Mouse (Mus musculus): Measurements from ENCODE around the gene Nup107.

Nup107 gene

DNA sequence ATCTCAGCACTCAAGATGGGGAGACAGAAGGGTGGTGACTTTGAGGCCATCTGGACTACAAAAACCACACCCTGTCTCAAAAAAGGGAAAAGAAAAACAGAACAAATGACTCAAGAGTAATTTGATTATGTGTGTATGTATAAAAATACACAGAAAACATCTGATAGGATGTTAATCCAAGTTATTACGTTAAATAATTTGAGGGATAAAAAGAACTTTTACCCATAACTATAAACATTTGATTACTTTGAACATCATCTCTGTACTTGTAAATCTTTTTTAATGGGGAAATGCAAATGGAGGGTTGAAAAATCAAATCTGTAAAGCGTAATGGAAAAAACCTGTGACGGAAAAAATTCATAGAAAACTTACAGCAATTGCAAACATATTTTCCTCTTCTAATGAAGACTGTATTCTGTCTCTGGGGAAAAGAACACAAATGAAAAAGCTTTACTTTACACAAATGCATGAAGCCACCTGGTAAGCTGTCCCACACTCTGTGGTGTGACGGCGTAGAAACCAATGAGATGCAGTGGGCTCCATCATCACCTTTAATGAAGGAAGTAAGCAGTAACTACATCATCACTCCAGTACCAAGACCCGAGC is 12.1 kb downstream of the Nup107 start:
- in situ Hi-C loops (cut with MboI; ENCODE audit: low pct_unique_long_range_greater_than_20kb in 1 of 2, low sequenced_read_pairs in 2 of 2, unreplicated experiment in 1 of 2), result no loop called here

DNA sequence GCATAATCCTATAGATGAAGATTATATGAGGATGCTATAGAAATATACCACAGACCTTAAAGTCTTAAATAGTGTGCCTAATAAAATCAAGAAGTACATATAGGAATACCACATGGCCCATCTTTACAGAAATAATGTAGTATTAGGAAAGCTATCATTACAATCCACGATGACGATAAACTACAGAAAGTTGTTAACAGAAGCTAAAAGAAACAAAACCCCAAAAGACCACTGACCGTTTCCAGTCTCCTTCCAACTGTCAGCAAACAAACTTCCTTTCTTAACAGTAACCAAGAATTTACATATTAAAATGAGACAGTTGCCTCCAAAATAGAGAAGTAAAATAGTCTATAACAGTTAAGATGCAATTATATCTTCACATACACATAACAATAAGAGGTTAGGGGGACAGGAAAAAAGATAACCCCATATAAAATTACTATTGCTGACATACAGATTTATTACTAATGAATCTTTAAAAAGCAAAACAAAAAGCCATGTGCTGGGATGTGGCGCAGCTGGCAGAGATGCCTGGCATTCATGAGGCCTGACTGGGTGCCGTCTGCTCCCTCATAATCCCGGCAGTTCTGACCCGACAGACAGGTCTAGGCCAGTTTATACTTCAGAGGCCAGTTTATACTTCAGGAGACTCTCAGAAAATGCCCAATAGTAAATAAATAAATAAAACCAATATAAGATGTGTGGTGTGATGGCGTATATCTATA is 12.8 kb downstream of the Nup107 start:
- in situ Hi-C loops (cut with MboI; ENCODE audit: low pct_unique_long_range_greater_than_20kb in 1 of 2, low sequenced_read_pairs in 2 of 2, unreplicated experiment in 1 of 2), result no loop called here

DNA sequence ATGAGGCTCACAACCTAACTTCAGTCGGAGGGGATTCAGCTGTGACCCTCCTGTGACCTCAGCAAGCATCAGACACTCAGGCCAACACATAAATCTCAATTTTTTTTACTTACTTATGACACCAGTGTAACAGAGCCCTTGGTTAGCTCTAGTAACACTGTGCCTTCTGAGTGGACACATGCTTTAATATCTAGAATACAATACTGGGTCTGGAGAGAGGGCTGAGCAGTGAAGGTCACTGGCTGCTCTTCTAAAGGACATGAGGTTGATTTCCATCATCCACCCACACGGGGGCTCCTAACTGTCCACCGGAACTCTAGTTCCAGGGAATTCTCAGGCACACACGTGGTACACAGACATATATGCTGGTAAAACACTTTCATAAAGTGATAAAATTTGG is 13.6 kb downstream of the Nup107 start:
- in situ Hi-C loops (cut with MboI; ENCODE audit: low pct_unique_long_range_greater_than_20kb in 1 of 2, low sequenced_read_pairs in 2 of 2, unreplicated experiment in 1 of 2), result no loop called here

DNA sequence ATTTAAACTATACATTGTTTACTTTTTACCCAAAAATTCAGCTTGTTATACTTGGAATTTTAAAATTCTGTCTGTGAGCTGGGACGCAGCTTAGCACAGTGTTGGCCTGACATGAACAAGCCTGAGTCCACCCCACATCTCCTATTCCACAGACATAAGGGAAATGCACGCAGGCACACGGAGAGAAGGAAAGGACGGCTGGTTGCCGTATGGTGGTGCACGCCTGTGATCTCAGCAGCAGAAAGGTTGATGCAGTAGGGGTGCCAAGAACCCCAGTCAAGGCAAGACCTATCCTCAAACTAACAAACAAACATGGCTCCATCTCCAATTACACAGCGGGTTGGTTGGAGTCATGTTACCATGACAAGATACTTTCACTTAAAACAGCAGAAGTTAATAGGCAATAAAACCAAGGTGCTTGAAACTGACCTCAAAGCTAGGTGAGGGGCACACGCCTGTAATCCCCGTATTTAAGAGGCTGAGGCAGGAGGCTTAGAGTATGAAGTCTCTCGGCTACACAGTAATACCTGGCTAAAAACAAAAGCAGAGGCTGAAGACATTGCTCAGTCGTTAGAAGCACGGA is 14.1 kb downstream of the Nup107 start:
- in situ Hi-C loops (cut with MboI; ENCODE audit: low pct_unique_long_range_greater_than_20kb in 1 of 2, low sequenced_read_pairs in 2 of 2, unreplicated experiment in 1 of 2), result no loop called here

DNA sequence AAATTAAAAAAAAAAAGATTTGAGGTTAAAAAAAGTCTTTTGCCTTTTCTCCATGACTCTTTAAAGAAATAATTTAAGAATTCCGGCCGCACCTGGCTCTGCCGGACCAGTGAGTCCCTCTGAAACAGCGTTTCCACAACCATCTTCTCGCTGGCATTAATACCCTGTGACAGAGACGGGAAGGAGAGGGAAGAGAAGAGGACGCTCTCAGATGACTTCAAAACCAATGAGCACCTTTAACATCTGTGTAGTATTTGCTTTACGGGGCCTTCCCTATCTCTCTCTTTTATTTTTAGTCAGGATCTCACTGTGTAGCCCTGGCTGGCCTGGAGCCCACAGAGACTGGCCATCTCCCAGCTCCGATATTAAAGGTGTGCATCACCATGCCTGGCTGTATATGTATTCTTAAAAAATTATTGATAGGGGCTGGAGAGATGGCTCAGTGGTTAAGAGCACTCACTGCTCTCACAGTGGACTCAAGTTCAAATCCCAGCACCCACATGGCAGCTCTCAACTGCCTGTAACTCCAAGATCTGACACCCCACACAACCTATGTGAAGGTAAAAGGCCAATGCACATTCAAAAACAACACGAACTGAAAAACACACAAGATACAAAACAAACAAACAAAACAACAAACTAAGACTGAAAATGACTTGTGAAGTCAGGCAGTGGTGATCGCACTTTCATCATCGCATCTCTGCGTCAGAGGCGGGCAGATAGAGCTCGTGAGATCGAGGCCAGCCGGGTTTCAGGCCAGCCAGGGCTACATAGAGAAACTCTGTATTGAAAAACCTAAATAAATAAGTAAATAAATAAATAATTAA is 14.8 kb downstream of the Nup107 start:
- in situ Hi-C loops (cut with MboI; ENCODE audit: low pct_unique_long_range_greater_than_20kb in 1 of 2, low sequenced_read_pairs in 2 of 2, unreplicated experiment in 1 of 2), result no loop called here

DNA sequence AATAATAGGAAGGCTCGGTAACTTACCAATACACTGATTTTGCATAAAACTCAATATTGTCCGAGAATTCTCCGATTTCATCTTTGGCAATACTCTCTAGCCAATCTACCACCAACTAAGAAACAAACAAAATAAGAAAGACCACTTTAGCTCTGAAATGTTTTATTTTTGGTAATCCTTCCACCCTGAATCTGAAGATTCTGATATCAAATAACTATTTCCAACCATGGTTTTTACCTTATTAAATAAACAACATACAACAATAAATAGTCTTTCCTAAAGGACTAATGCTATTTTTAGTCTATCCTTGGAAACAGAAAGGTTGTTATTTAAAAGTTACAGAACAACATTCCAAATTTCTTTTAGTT is 15.4 kb downstream of the Nup107 start:
- in situ Hi-C loops (cut with MboI; ENCODE audit: low pct_unique_long_range_greater_than_20kb in 1 of 2, low sequenced_read_pairs in 2 of 2, unreplicated experiment in 1 of 2), result no loop called here

DNA sequence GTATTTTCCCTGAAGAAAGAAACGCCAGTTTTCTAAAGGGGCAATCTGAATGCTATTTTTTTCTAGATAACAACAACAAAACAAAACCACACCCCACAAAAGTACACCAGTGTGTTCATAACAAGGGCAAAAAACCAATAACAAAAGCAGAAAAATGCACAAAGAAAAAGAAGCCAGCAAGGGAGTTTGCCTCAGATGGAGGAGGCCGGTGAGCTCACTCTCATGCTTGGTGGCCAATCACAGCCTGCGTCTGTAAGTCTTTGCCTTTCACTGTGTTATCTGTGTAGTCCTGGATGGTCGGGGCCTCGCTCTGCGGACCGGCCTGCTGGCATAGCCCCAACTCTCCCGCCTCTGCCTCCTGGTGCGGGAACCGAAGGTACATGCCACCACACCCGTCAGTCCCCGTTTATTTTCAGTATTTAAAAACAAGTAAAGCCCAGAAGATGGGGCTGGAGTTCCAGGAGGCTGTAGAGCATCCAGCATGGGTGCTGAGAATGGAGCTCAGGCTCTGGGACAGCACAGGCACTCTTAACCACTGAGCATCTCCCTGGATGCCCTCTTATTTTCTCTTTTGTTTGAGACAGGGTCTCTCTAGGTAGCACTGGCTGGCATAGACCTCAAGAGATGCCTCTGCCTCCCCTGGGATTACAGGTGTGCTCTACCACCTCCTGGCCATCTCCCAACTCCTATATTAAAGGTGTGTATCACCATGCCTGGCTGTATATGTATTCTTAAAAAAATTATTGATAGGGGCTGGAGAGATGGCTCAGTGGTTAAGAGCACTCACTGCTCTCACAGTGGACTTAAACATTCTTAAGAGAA is 16.0 kb downstream of the Nup107 start:
- in situ Hi-C loops (cut with MboI; ENCODE audit: low pct_unique_long_range_greater_than_20kb in 1 of 2, low sequenced_read_pairs in 2 of 2, unreplicated experiment in 1 of 2), result no loop called here

DNA sequence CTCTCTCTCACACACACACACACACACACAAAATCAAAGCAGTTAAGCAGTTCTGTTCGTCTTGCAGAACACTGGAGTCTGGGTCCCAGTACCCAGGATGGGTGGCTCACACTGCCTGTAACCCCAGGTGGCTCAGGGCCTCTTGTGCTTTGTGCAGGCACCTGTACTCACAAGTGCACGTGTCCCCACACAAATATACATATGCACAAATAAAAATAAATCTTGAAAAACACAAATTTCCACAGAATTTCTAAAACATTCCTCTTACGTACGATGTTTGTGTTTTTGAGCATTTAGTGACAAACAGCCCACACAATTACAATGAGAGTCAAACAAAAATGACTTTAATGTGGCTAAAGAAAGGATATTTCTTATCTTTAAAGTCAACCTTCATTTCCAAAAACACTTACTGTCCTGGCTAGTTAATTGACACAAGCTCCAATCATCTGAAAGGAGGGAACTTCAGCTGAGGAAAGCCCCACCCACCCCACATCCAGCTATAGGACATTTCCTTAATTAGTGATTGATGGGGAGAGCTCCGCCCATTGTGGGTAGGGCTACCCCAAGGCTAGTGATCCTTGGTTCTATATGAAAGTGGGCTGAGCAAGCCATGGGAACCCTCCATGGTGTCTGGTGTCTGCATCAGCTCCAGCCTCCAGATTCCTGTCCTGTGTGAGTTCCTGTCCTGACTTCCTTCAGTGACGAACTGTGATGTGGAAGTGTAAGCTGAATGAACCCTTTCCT is 16.9 kb downstream of the Nup107 start:
- in situ Hi-C loops (cut with MboI; ENCODE audit: low pct_unique_long_range_greater_than_20kb in 1 of 2, low sequenced_read_pairs in 2 of 2, unreplicated experiment in 1 of 2), result no loop called here

DNA sequence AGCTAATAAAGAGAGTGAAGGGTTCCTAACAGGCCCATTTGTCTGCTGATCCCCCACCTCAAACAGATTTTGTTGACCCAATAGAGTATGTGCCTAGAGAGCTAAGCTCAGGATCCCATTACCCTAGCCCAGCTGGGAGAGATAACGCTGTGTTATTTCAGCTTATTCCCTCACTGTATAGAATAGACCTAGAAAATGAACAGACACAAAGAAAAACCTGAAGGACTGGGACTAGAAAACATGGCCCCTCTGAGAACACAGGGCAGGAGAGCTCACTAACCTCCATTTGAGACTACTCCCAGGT is 17.7 kb downstream of the Nup107 start:
- in situ Hi-C loops (cut with MboI; ENCODE audit: low pct_unique_long_range_greater_than_20kb in 1 of 2, low sequenced_read_pairs in 2 of 2, unreplicated experiment in 1 of 2), result no loop called here

DNA sequence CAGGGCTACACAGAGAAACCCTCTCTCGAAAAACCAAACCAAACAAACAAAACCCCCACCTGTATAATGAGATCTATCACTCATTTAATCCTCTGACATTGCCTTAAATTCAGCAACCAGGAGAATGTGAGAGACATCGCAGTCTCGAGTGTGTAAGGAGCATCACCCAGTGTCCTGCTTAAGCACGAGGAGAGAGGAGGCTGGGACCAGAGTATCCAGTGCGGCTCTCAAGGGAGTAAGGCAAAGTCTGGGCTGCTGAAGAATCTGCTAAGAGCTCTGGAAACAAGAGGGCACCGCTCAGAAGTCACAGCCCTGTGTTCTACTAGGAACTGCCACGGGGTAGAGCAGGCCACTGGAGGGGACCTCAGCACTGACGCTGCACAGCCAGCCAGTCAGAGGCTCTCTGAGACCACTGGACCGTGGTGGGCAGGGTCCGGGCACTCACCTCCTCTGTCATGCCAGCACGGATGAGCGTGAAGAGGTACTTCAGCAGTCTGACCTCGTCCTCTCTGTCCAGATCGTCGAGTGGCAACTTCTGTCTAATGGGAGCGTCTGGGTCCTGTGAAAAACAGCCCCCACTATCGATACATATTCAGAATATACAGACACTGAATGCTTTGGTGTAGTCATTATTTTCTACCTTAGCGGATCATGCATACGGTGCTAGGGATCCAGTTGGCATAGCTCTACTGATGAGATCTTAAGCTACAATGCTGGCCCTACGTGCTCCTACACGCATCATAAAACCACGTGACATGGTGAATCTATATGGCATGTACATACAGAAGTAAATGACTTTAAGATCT is 18.3 kb downstream of the Nup107 start:
- in situ Hi-C loops (cut with MboI; ENCODE audit: low pct_unique_long_range_greater_than_20kb in 1 of 2, low sequenced_read_pairs in 2 of 2, unreplicated experiment in 1 of 2), result no loop called here

DNA sequence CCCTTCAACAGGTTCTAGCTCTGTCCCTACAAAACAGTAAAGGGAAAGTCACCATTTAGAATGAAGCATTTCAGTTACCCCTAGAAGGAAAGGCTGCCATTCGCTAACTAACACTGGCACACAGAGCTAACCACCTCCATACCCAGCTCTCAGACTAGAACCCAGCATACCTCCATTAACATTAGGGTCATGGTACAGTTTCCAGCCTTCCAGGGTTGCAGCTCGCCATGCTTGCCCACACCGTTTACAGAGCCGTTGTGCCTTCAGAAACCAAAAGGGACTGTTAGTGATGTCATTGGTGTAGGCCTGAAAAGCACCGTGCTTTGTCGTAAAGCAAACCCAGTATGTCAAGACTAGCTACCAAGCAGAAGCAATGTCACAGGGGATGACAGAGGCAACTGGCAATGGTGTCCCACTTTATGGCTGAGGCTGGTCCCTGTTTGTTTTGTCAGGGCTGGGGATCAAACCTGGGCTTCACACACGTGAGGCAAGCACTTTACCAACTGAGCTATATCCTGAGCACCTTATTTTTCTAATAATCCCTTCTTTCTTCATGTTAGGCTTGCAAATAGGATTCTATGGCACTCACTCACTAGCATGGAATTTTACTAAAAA is 19.3 kb downstream of the Nup107 start:
- in situ Hi-C loops (cut with MboI; ENCODE audit: low pct_unique_long_range_greater_than_20kb in 1 of 2, low sequenced_read_pairs in 2 of 2, unreplicated experiment in 1 of 2), result no loop called here

DNA sequence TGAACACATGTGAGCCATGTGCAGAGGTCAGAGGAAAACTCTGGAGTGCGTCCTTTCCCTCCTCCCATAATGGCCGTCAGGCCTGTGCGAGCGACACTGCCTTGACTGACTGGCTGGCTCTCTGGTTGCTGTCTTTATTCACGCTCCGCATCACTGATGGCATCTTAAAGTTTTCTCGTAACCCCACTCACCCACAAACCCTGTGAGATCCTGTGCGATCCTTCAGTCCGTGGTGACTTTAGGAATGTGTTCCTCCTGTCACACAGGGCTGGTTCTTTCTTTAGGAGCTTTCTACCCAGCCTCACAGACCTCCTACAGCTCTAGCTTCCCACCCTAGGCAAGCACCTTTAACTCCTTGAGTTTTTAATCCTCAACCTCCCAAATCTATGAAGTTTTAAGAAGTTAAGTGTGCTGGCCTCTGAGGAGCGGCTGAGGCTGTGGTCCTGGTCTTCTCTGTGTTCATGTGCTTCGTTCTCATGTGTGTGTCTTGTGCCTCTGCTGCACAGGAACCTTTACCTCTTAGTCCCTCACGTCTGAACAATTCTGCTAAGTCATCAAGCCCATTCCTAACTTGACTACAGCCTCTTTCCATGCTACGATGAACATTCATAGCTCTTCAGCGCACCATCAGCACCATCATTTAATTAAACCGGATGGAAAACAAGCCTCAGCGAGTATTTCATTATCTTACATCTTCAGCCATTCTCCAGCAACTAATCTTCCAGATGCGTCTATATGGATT is 20.0 kb downstream of the Nup107 start:
- in situ Hi-C loops (cut with MboI; ENCODE audit: low pct_unique_long_range_greater_than_20kb in 1 of 2, low sequenced_read_pairs in 2 of 2, unreplicated experiment in 1 of 2), result no loop called here

DNA sequence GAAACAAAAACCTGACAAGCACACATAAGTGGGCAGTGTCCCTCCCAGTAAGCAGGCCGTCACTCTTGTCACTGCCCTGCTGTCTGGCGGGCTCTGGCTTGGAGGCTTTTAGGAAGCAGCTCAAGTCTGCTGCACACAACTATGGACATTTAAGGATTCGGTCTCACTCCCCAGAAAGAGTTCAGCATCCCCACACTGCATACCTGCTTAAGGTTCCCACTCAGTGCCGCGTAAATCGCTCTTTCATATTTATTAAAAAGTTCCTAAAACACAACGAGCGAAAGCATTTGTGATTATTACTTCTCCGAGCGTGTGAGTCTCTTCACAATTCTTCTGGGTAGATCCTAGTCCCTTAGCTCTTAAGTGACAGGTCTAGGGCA is 21.4 kb downstream of the Nup107 start:
- in situ Hi-C loops (cut with MboI; ENCODE audit: low pct_unique_long_range_greater_than_20kb in 1 of 2, low sequenced_read_pairs in 2 of 2, unreplicated experiment in 1 of 2), result no loop called here

DNA sequence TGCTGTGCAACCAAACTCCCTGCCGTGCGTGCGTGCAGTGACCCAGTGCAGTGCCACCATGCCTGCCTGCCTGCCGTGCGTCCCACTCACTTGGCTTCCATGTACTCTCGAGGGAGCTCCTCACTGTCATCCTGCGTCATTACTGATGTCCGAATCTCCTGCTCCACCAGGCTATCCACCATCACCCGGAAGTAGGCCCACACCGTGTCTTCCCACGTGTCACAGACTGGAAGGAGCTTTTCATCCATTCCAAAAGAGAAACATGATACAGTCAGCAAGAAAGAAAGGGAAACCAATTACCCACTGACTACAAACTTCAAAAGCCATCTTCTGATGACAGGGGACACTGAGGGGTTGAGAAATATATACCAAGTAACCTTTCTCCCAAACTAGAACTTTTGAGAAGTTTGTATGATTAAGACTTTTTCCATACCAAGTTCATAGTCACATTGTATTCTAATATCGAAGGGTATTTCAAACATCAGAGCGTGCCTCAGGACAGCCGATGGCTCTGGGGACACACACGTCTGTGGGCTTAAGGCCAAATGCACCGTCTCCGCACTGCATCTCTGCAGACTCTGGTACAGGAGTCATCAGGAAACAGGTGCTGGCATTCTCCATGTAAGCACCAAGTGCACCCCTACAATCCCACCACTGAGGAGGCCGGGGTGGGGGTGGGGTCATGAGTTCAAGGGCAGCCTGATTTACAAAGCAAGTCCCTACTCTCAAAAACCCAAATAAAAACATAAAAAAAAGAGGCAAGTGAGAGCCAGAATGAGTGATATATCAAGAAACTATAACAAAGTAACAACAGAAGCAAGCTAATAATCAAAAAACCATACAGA is 22.0 kb downstream of the Nup107 start:
- in situ Hi-C loops (cut with MboI; ENCODE audit: low pct_unique_long_range_greater_than_20kb in 1 of 2, low sequenced_read_pairs in 2 of 2, unreplicated experiment in 1 of 2), result no loop called here

DNA sequence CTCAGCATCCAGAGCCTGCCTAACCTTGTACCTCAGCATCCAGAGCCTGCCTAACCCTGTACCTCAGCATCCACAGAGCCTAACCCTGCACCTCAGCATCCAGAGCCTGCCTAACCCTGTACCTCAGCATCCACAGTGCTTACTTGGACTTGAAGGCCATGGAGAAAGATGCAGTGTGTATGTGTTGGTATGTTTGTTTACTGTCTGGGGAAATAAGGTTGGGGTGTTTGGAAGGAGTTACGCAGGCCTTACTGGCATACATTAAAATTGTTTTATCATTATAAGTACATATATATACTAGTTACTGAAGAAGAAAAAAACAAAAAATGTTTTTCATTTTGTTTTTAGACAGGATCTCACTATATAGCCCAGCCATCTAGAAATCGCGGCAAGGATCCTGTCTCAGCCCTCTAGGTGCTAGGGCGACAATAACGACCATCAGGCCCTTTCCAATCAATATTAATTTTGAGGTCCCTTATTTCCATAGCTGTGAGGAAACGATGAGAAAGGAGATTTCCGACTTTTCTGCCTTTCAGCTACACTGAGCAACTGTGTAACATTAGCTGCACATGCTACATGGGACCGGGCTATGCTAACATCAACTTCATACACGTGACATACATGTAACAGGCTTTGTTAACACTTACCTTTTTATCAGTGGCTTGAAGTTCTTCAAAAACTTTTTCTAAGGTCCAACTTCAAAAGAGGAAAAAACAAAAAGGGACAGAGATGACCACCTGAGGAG is 22.8 kb downstream of the Nup107 start:
- in situ Hi-C loops (cut with MboI; ENCODE audit: low pct_unique_long_range_greater_than_20kb in 1 of 2, low sequenced_read_pairs in 2 of 2, unreplicated experiment in 1 of 2), result no loop called here

Measured in mouse embryonic stem cell (cell line).